Mouse (Mus musculus) embryonic facial prominence, embryonic 14.5 days (tissue): ENCODE measurements around the gene Vps45. TPM values are rescaled to one million over a fixed set of nuclear protein-coding genes. Genes with fewer than 3 reads are reported as not detected.

Experiments
- polyA plus RNA-seq: library from polyadenylated mRNA; unstranded; fragments of >200 nt; fragmentation: Nextera tagmentation; extraction: Ambion mirVana; gene quantifications from 2 replicates; pipeline ENCODE4 v1.2.1, GENCODE M21; 2014

Vps45 gene
- polyA plus RNA-seq, 1 experiment from 2014 or later: 24.4 TPM

Other genes starting within 250 kb of the Vps45 start
- 20.5 and 21.2 TPM in 2 replicates for gene Rprd2, start 239.6 kb downstream of the Vps45 start, polyA plus RNA-seq
- gene Prpf3, start 202.6 kb downstream of the Vps45 start, polyA plus RNA-seq: 41.9 and 46.0 TPM in 2 replicates
- gene Mrps21, start 186.9 kb downstream of the Vps45 start, polyA plus RNA-seq: 288 and 315 TPM in 2 replicates
- gene Ciart, start 176.2 kb downstream of the Vps45 start, polyA plus RNA-seq: 4.1 and 4.4 TPM in 2 replicates
- 19.3 and 20.1 TPM in 2 replicates for gene BC028528, start 166.5 kb downstream of the Vps45 start, polyA plus RNA-seq
- 36.6 and 39.5 TPM in 2 replicates for gene Aph1a, start 164.5 kb downstream of the Vps45 start, polyA plus RNA-seq
- gene Car14, start 153.8 kb downstream of the Vps45 start, polyA plus RNA-seq: 3.7 and 5.6 TPM in 2 replicates
- gene Anp32e, start 129.2 kb downstream of the Vps45 start, polyA plus RNA-seq: 62.6 and 64.2 TPM in 2 replicates
- gene Plekho1, start 62.5 kb downstream of the Vps45 start, polyA plus RNA-seq: 40.5 and 43.2 TPM in 2 replicates
- 17.6 and 20.0 TPM in 2 replicates for gene Otud7b, start 46.1 kb upstream of the Vps45 start, polyA plus RNA-seq
- gene Mtmr11, start 103.5 kb upstream of the Vps45 start, polyA plus RNA-seq: 19.7 and 24.6 TPM in 2 replicates
- gene Sf3b4, start 113.9 kb upstream of the Vps45 start, polyA plus RNA-seq: 152 and 158 TPM in 2 replicates
- 4.4 and 6.1 TPM in 2 replicates for gene Sv2a, start 122.7 kb upstream of the Vps45 start, polyA plus RNA-seq
- 47.5 and 55.7 TPM in 2 replicates for gene Bola1, start 161.2 kb upstream of the Vps45 start, polyA plus RNA-seq
- 0.72 and 0.78 TPM in 2 replicates for gene Hist2h2ab, start 161.4 kb upstream of the Vps45 start, polyA plus RNA-seq
- gene Hist2h2ac, start 162.4 kb upstream of the Vps45 start, polyA plus RNA-seq: 8.4 and 10.0 TPM in 2 replicates
- gene Hist2h2be, start 162.7 kb upstream of the Vps45 start, polyA plus RNA-seq: 7.8 and 8.8 TPM in 2 replicates
- 5.2 and 5.3 TPM in 2 replicates for gene Hist2h3c2, start 180.7 kb upstream of the Vps45 start, polyA plus RNA-seq
- 46.9 and 57.6 TPM in 2 replicates for gene Hist2h2aa2, start 181.8 kb upstream of the Vps45 start, polyA plus RNA-seq
- gene Hist2h2aa1, start 187.0 kb upstream of the Vps45 start, polyA plus RNA-seq: 19.8 and 22.0 TPM in 2 replicates
- 0.48 TPM in 1 of 2 replicates, not detected in the other for gene Hist2h3c1, start 188.2 kb upstream of the Vps45 start, polyA plus RNA-seq
- 6.9 TPM in 2 replicates for gene Hist2h4, start 204.8 kb upstream of the Vps45 start, polyA plus RNA-seq
- gene Hist2h3b, start 210.2 kb upstream of the Vps45 start, polyA plus RNA-seq: 44.3 and 57.8 TPM in 2 replicates
- 8.9 and 12.7 TPM in 2 replicates for gene Hist2h2bb, start 211.3 kb upstream of the Vps45 start, polyA plus RNA-seq
- gene Fcgr1, start 235.5 kb upstream of the Vps45 start, polyA plus RNA-seq: 4.0 and 5.3 TPM in 2 replicates